Mouse (Mus musculus): Measurements from ENCODE around the gene Rpl37.

Gene Rpl37

GRCm38 (mm10) chr15:5154621-5155020, 38.2 kb downstream of the Rpl37 start:
- DNase-seq (ENCODE audit: low spot score): no peak

- DNase-seq (ENCODE audit: low spot score): no peak
Measured at GRCm38 (mm10) chr15:5155093-5155492, 38.6 kb downstream of the Rpl37 start.

- no peak for DNase-seq (ENCODE audit: low spot score)
Measured at GRCm38 (mm10) chr15:5156355-5156754, 39.9 kb downstream of the Rpl37 start.

DNA sequence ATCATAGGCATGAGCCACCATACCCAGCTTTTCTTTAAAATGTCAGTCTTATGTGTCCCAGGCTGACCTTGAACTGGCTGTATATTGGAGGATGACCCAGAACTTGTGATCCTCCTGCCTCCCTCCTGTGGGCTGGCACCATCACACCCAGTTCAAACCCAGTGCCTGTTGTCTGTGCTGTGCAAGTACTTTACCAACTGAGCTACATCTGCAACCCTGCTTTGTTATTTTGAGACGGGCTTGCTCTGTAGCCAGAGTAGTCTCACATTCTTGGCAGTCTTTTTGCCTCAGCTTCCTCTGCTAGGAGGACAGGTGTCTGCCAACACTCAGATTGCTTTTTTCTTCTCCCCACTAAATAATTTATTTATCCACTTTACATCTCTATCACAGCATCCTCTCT, 40.9 kb downstream of the Rpl37 start:
- DNase-seq (ENCODE audit: low spot score): no peak

- no peak for DNase-seq (ENCODE audit: low spot score)
Measured at GRCm38 (mm10) chr15:5158827-5159226, 42.4 kb downstream of the Rpl37 start.

DNA sequence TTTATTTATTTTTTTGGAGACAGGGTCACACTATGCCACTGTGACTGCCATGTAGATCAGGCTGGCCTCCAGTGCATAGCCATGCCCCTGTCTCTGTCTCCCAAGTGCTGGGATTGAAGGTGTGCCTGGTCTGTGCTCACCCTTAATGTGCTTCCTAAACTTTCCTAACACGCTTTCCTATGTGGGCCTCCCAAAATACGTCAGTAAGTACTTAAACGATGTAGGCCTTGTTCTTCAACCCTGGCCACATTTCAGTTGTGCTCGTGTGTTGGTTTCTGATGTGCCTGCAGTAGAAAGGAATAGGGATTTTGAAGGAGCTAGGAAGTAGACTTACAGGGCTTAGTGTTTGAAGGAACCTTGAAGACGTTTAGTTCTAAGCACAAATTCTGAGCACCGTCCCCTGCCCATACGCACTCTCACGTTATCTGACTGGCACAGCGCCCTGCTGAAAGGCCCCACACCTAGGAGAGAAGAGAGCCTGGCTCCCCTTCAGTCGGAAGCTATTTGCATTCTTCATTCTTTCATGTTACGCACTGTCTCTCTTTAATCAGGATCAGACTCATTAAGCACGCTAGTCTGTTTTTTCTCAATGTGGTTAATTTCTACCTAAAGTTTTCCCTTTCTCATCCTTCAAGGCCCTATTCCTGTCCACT, 48.8 kb downstream of the Rpl37 start:
- DNase-seq (ENCODE audit: low spot score): no peak
